Mouse (Mus musculus) myocyte (in vitro differentiated cells): ENCODE measurements around the gene Ppp3ca.

Experiments
- MAX ChIP-seq: IDR thresholded peaks from one replicate; pipeline ENCODE4 v1.6.1; 2011; ENCODE audit warnings: low read depth, mild to moderate bottlenecking, control low read depth
- POLR2A ChIP-seq: IDR thresholded peaks from one replicate; pipeline ENCODE4 v1.6.1; 2011; ENCODE audit warnings: low read depth, mild to moderate bottlenecking, control low read depth, moderate library complexity; ENCODE audit not compliant: insufficient read length
- USF1 ChIP-seq: IDR thresholded peaks from one replicate; pipeline ENCODE4 v1.6.1; 2011; ENCODE audit warnings: low read depth, mild to moderate bottlenecking, control low read depth, moderate library complexity

- TF ChIP-seq POLR2A = no peak
- no peak for TF ChIP-seq USF1
- no peak for TF ChIP-seq MAX
Observed at GRCm38 (mm10) chr3:136721804-136722427, 52.0 kb downstream of the Ppp3ca start.
